Mouse (Mus musculus): ENCODE data around the gene Hoxa1.

The Hoxa1 gene

GRCm38 (mm10) chr6:52157466-52158275 is 446 bp downstream of the Hoxa1 start:
- no peak for DNase-seq (ENCODE audit: low spot score)

- no peak for DNase-seq (ENCODE audit: low spot score)
Observed at GRCm38 (mm10) chr6:52156551-52157200, 1.4 kb downstream of the Hoxa1 start.

GRCm38 (mm10) chr6:52155471-52155870 is 2.6 kb downstream of the Hoxa1 start:
- DNase-seq (ENCODE audit: low spot score), result no peak

- no peak for DNase-seq (ENCODE audit: low spot score)
Observed at GRCm38 (mm10) chr6:52154044-52154443, 4.1 kb downstream of the Hoxa1 start.

- no peak for DNase-seq (ENCODE audit: low spot score)
Observed at GRCm38 (mm10) chr6:52153270-52153669, 4.8 kb downstream of the Hoxa1 start.

GRCm38 (mm10) chr6:52152226-52153193 is 5.6 kb downstream of the Hoxa1 start:
- no peak for DNase-seq (ENCODE audit: low spot score)

- DNase-seq (ENCODE audit: low spot score), result no peak
Observed at GRCm38 (mm10) chr6:52151571-52151970, 6.5 kb downstream of the Hoxa1 start.

- DNase-seq (ENCODE audit: low spot score), result no peak
Observed at GRCm38 (mm10) chr6:52150401-52150966, 7.6 kb downstream of the Hoxa1 start.

GRCm38 (mm10) chr6:52139115-52139514 is 19.0 kb downstream of the Hoxa1 start:
- no peak for DNase-seq (ENCODE audit: low spot score)

GRCm38 (mm10) chr6:52138576-52138975 is 19.5 kb downstream of the Hoxa1 start:
- DNase-seq (ENCODE audit: low spot score), result no peak

GRCm38 (mm10) chr6:52137841-52138535 is 20.1 kb downstream of the Hoxa1 start:
- DNase-seq (ENCODE audit: low spot score), result no peak

- no peak for DNase-seq (ENCODE audit: low spot score)
Observed at GRCm38 (mm10) chr6:52123673-52124072, 34.4 kb downstream of the Hoxa1 start.

- DNase-seq (ENCODE audit: low spot score), result no peak
Observed at GRCm38 (mm10) chr6:52121173-52121572, 36.9 kb downstream of the Hoxa1 start.

- DNase-seq (ENCODE audit: low spot score), result no peak
Observed at GRCm38 (mm10) chr6:52118903-52119635, 39.0 kb downstream of the Hoxa1 start.

- DNase-seq (ENCODE audit: low spot score), result no peak
Observed at GRCm38 (mm10) chr6:52115899-52116298, 42.2 kb downstream of the Hoxa1 start.

GRCm38 (mm10) chr6:52111846-52112245 is 46.3 kb downstream of the Hoxa1 start:
- no peak for DNase-seq (ENCODE audit: low spot score)

- no peak for DNase-seq (ENCODE audit: low spot score)
Observed at GRCm38 (mm10) chr6:52107400-52107799, 50.7 kb downstream of the Hoxa1 start.

GRCm38 (mm10) chr6:52106716-52107115 is 51.4 kb downstream of the Hoxa1 start:
- no peak for DNase-seq (ENCODE audit: low spot score)

- DNase-seq (ENCODE audit: low spot score), result no peak
Observed at GRCm38 (mm10) chr6:52106178-52106577, 51.9 kb downstream of the Hoxa1 start.

All from layer of hippocampus, adult 9-10 months (tissue).